Mouse (Mus musculus): ENCODE measurements around the gene Dtnb.

DNA sequence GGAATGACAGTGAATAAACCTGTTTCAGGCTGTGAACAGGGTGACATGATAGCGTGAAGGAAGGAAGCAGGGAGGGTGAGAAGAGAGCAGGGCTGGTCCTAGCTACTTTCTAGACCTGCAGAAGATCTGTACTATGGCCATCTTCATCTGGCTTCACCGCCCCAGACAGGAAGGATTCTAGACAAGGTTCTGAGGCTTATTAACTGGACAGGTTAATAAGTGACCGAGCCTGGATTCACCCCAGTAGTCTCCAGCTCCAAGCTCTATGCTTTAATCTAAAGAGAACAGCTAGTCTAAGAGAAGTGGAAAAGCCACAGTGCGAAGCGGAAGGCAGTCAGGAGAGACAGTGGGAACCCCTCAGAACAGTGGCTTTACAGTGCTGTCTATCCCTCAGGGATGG lies 205.5 kb downstream of the Dtnb start:
- TF ChIP-seq CTCF (IDR thresholded peaks at IDR 0.05; ENCODE audit: low read depth, low read length) (no peak), POLR2A (IDR thresholded peaks at IDR 0.05; ENCODE audit: borderline replicate concordance, low read depth, low read length) (no peak)

Measured in bone marrow macrophage, adult 2 months (primary cell).